Mouse (Mus musculus): ENCODE measurements around the gene Enc1.

GRCm38 (mm10) chr13:97295101-97295852 lies 54.4 kb downstream of the Enc1 start:
- TF ChIP-seq GATA1 (IDR thresholded peaks at IDR 0.05; ENCODE audit: low read length): no peak
- no peak for TF ChIP-seq TAL1 (IDR thresholded peaks at IDR 0.05; ENCODE audit: low read length)
